Mouse (Mus musculus): ENCODE measurements at regions not wholly inside any gene's neighbourhood (a gene's known extent, or its start where the extent isn't known, plus 50 kb on each side); places are given as distances from the start of the nearest gene placed in this dataset.

- Histone ChIP-seq H3K4me1 (replicated peaks) (no peaks in the 10 kb centered on the region), H3K9ac (no peak overlapping the region), H3K4me2 (no peak overlapping the region), H3K27me3 (no peaks in the 10 kb centered on the region), H3K9me3 (replicated peaks) (no peaks in the 10 kb centered on the region), H3K27ac (replicated peaks) (no peak overlapping the region), H3K4me3 (replicated peaks) (no peak overlapping the region), H3K36me3 (replicated peaks) (no peaks in the 10 kb centered on the region)
- no peak for ATAC-seq (ENCODE audit: insufficient read depth)
- 41% methylated on average over 1 of the region's 1 CpGs for WGBS (ENCODE audit: insufficient replicate concordance)
Measured at GRCm38 (mm10) chr1:61221131-61221530, 243.4 kb downstream of the Icos start.

GRCm38 (mm10) chr1:61228942-61229341, 251.2 kb downstream of the Icos start:
- H3K4me3 ChIP-seq (replicated peaks): no peak overlapping the region
- ATAC-seq (ENCODE audit: insufficient read depth): no peak
- H3K4me1 ChIP-seq (replicated peaks): no peaks in the 10 kb centered on the region
- no peak overlapping the region for H3K27ac ChIP-seq (replicated peaks)
- WGBS (ENCODE audit: insufficient replicate concordance): 51% methylated on average over 4 of the region's 4 CpGs
- H3K4me2 ChIP-seq: no peak overlapping the region
- H3K9ac ChIP-seq: no peak overlapping the region
- H3K36me3 ChIP-seq (replicated peaks): no peaks in the 10 kb centered on the region
- H3K9me3 ChIP-seq (replicated peaks): no peaks in the 10 kb centered on the region
- H3K27me3 ChIP-seq: no peaks in the 10 kb centered on the region

- WGBS (ENCODE audit: insufficient replicate concordance): 40% methylated on average over 1 of the region's 1 CpGs
- no peaks in the 10 kb centered on the region for H3K9me3 ChIP-seq (replicated peaks)
Measured at GRCm38 (mm10) chr1:61233001-61233400, 255.3 kb downstream of the Icos start.

GRCm38 (mm10) chr1:61233476-61234297, 256.0 kb downstream of the Icos start:
- H3K9me3 ChIP-seq (replicated peaks): no peaks in the 10 kb centered on the region
- no peak overlapping the region for H3K27ac ChIP-seq (replicated peaks)
- no peak for ATAC-seq (ENCODE audit: insufficient read depth)
- 32% methylated on average over 10 of the region's 10 CpGs for WGBS (ENCODE audit: insufficient replicate concordance)
- no peak overlapping the region for H3K9ac ChIP-seq
- H3K27me3 ChIP-seq: no peaks in the 10 kb centered on the region
- no peaks in the 10 kb centered on the region for H3K4me1 ChIP-seq (replicated peaks)
- no peak overlapping the region for H3K4me2 ChIP-seq
- H3K36me3 ChIP-seq (replicated peaks): no peaks in the 10 kb centered on the region
- no peak overlapping the region for H3K4me3 ChIP-seq (replicated peaks)

More at GRCm38 (mm10) chr1:61233001-61233400, 255.3 kb downstream of the Icos start:
- H3K36me3 ChIP-seq (replicated peaks): no peaks in the 10 kb centered on the region
- H3K4me2 ChIP-seq: no peak overlapping the region
- H3K4me1 ChIP-seq (replicated peaks): no peaks in the 10 kb centered on the region
- H3K27me3 ChIP-seq: no peaks in the 10 kb centered on the region
- H3K4me3 ChIP-seq (replicated peaks): no peak overlapping the region
- no peak overlapping the region for H3K9ac ChIP-seq
- no peak for ATAC-seq (ENCODE audit: insufficient read depth)
- H3K27ac ChIP-seq (replicated peaks): no peak overlapping the region

- 33% methylated on average over 1 of the region's 1 CpGs for WGBS (ENCODE audit: insufficient replicate concordance)
- H3K4me2 ChIP-seq: no peak overlapping the region
Measured at GRCm38 (mm10) chr1:61234298-61234682, 256.6 kb downstream of the Icos start.

GRCm38 (mm10) chr1:61236511-61236910, 258.8 kb downstream of the Icos start:
- Histone ChIP-seq H3K4me1 (replicated peaks) (no peaks in the 10 kb centered on the region), H3K36me3 (replicated peaks) (no peaks in the 10 kb centered on the region), H3K27ac (replicated peaks) (no peak overlapping the region), H3K27me3 (no peaks in the 10 kb centered on the region), H3K9ac (no peak overlapping the region), H3K9me3 (replicated peaks) (no peaks in the 10 kb centered on the region), H3K4me3 (replicated peaks) (no peak overlapping the region), H3K4me2 (no peak overlapping the region)
- no peak for ATAC-seq (ENCODE audit: insufficient read depth)
- WGBS (ENCODE audit: insufficient replicate concordance): 52% methylated on average over 2 of the region's 2 CpGs

More at GRCm38 (mm10) chr1:61234298-61234682, 256.6 kb downstream of the Icos start:
- Histone ChIP-seq H3K36me3 (replicated peaks) (no peaks in the 10 kb centered on the region), H3K9me3 (replicated peaks) (no peaks in the 10 kb centered on the region), H3K27ac (replicated peaks) (no peak overlapping the region), H3K4me1 (replicated peaks) (no peaks in the 10 kb centered on the region), H3K27me3 (no peaks in the 10 kb centered on the region), H3K4me3 (replicated peaks) (no peak overlapping the region), H3K9ac (no peak overlapping the region)
- no peak for ATAC-seq (ENCODE audit: insufficient read depth)

- Histone ChIP-seq H3K27me3 (no peaks in the 10 kb centered on the region), H3K4me2 (no peak overlapping the region), H3K9me3 (replicated peaks) (no peaks in the 10 kb centered on the region), H3K4me1 (replicated peaks) (no peaks in the 10 kb centered on the region), H3K9ac (no peak overlapping the region), H3K36me3 (replicated peaks) (no peaks in the 10 kb centered on the region), H3K27ac (replicated peaks) (no peak overlapping the region), H3K4me3 (replicated peaks) (no peak overlapping the region)
- WGBS (ENCODE audit: insufficient replicate concordance): 26% methylated on average over 3 of the region's 3 CpGs
- no peak for ATAC-seq (ENCODE audit: insufficient read depth)
Measured at GRCm38 (mm10) chr1:61238668-61239067, 260.9 kb downstream of the Icos start.

- no peak for ATAC-seq (ENCODE audit: insufficient read depth)
- no peaks in the 10 kb centered on the region for H3K36me3 ChIP-seq (replicated peaks)
- no peaks in the 10 kb centered on the region for H3K4me1 ChIP-seq (replicated peaks)
Measured at GRCm38 (mm10) chr1:61257561-61257960, 279.8 kb downstream of the Icos start.

GRCm38 (mm10) chr1:61263466-61263865, 285.7 kb downstream of the Icos start:
- no peaks in the 10 kb centered on the region for H3K9me3 ChIP-seq (replicated peaks)
- no peak for ATAC-seq (ENCODE audit: insufficient read depth)
- no peak overlapping the region for H3K9ac ChIP-seq
- H3K36me3 ChIP-seq (replicated peaks): no peaks in the 10 kb centered on the region
- H3K27ac ChIP-seq (replicated peaks): no peak overlapping the region
- 56% methylated on average over 10 of the region's 10 CpGs for WGBS (ENCODE audit: insufficient replicate concordance)
- no peak overlapping the region for H3K4me2 ChIP-seq
- no peak overlapping the region for H3K4me3 ChIP-seq (replicated peaks)
- no peaks in the 10 kb centered on the region for H3K4me1 ChIP-seq (replicated peaks)
- no peaks in the 10 kb centered on the region for H3K27me3 ChIP-seq

More at GRCm38 (mm10) chr1:61257561-61257960, 279.8 kb downstream of the Icos start:
- Histone ChIP-seq H3K4me2 (no peak overlapping the region), H3K27ac (replicated peaks) (no peak overlapping the region), H3K9ac (no peak overlapping the region), H3K27me3 (no peaks in the 10 kb centered on the region), H3K4me3 (replicated peaks) (no peak overlapping the region), H3K9me3 (replicated peaks) (no peaks in the 10 kb centered on the region)

GRCm38 (mm10) chr1:61265706-61266127, 288.0 kb downstream of the Icos start:
- H3K36me3 ChIP-seq (replicated peaks): no peaks in the 10 kb centered on the region
- no peak overlapping the region for H3K4me3 ChIP-seq (replicated peaks)
- 50% methylated on average over 4 of the region's 4 CpGs for WGBS (ENCODE audit: insufficient replicate concordance)
- no peak overlapping the region for H3K9ac ChIP-seq
- no peak for ATAC-seq (ENCODE audit: insufficient read depth)
- no peak overlapping the region for H3K4me2 ChIP-seq
- no peaks in the 10 kb centered on the region for H3K9me3 ChIP-seq (replicated peaks)
- no peaks in the 10 kb centered on the region for H3K27me3 ChIP-seq
- no peaks in the 10 kb centered on the region for H3K4me1 ChIP-seq (replicated peaks)
- H3K27ac ChIP-seq (replicated peaks): no peak overlapping the region

GRCm38 (mm10) chr1:61273843-61274242, 296.1 kb downstream of the Icos start:
- Histone ChIP-seq H3K9me3 (replicated peaks) (no peaks in the 10 kb centered on the region), H3K9ac (no peak overlapping the region), H3K27me3 (no peaks in the 10 kb centered on the region), H3K36me3 (replicated peaks) (no peaks in the 10 kb centered on the region), H3K27ac (replicated peaks) (no peak overlapping the region), H3K4me1 (replicated peaks) (no peaks in the 10 kb centered on the region), H3K4me3 (replicated peaks) (no peak overlapping the region), H3K4me2 (no peak overlapping the region)
- WGBS (ENCODE audit: insufficient replicate concordance): 60% methylated on average over 4 of the region's 4 CpGs
- no peak for ATAC-seq (ENCODE audit: insufficient read depth)

- H3K27me3 ChIP-seq: no peaks in the 10 kb centered on the region
- WGBS (ENCODE audit: insufficient replicate concordance): 69% methylated on average over 1 of the region's 1 CpGs
- no peak for ATAC-seq (ENCODE audit: insufficient read depth)
Measured at GRCm38 (mm10) chr1:61274244-61274643, 296.5 kb downstream of the Icos start.

More at GRCm38 (mm10) chr1:61274244-61274643, 296.5 kb downstream of the Icos start:
- no peak overlapping the region for H3K4me2 ChIP-seq
- no peak overlapping the region for H3K9ac ChIP-seq
- no peaks in the 10 kb centered on the region for H3K36me3 ChIP-seq (replicated peaks)
- no peak overlapping the region for H3K27ac ChIP-seq (replicated peaks)
- no peak overlapping the region for H3K4me3 ChIP-seq (replicated peaks)
- no peaks in the 10 kb centered on the region for H3K9me3 ChIP-seq (replicated peaks)
- H3K4me1 ChIP-seq (replicated peaks): no peaks in the 10 kb centered on the region

Data from liver, embryonic 15.5 days (tissue).